Mouse (Mus musculus): ENCODE results near the gene Slc12a7. TPM values are rescaled to one million over a fixed set of nuclear protein-coding genes. Genes with fewer than 3 reads are reported as not detected.

Slc12a7 gene
- polyA plus RNA-seq, 1 experiment: 0.20 TPM

GRCm38 (mm10) chr13:73804914-73805313 is 72.0 kb downstream of the Slc12a7 start:
- peaks cover 14% of the 10 kb centered on the region for H3K36me3 ChIP-seq (ENCODE audit: control insufficient read depth)
- H3K9me3 ChIP-seq (ENCODE audit: control insufficient read depth, low read length): no peaks in the 10 kb centered on the region

GRCm38 (mm10) chr13:73812936-73813335 is 80.0 kb downstream of the Slc12a7 start:
- Histone ChIP-seq H3K27me3 (ENCODE audit: control insufficient read depth) (no peaks in the 10 kb centered on the region), H3K9me3 (ENCODE audit: control insufficient read depth, low read length) (no peaks in the 10 kb centered on the region), H3K4me3 (replicated peaks) (no peak overlapping the region), H3K36me3 (ENCODE audit: control insufficient read depth) (peaks cover 17% of the 10 kb centered on the region; the same call in 1 of the 2 replicates), H3K4me1 (ENCODE audit: control insufficient read depth) (no peaks in the 10 kb centered on the region)
- TF ChIP-seq GATA1 (IDR thresholded peaks at IDR 0.05; ENCODE audit: low read length) (no peak), TAL1 (IDR thresholded peaks at IDR 0.05; ENCODE audit: low read length) (no peak)

More at GRCm38 (mm10) chr13:73804914-73805313, 72.0 kb downstream of the Slc12a7 start:
- no peaks in the 10 kb centered on the region for H3K4me1 ChIP-seq (ENCODE audit: control insufficient read depth)
- TF ChIP-seq GATA1 (IDR thresholded peaks at IDR 0.05; ENCODE audit: low read length): no peak
- TF ChIP-seq TAL1 (IDR thresholded peaks at IDR 0.05; ENCODE audit: low read length): no peak
- H3K4me3 ChIP-seq (replicated peaks): no peak overlapping the region
- no peaks in the 10 kb centered on the region for H3K27me3 ChIP-seq (ENCODE audit: control insufficient read depth)

- H3K9me3 ChIP-seq (ENCODE audit: control insufficient read depth, low read length): no peaks in the 10 kb centered on the region
- H3K4me3 ChIP-seq (replicated peaks): no peak overlapping the region
- no peaks in the 10 kb centered on the region for H3K4me1 ChIP-seq (ENCODE audit: control insufficient read depth)
- TF ChIP-seq TAL1 (IDR thresholded peaks at IDR 0.05; ENCODE audit: low read length) (no peak), GATA1 (IDR thresholded peaks at IDR 0.05; ENCODE audit: low read length) (no peak)
- H3K36me3 ChIP-seq (ENCODE audit: control insufficient read depth): peaks cover 17% of the 10 kb centered on the region; the same call in 1 of the 2 replicates
- H3K27me3 ChIP-seq (ENCODE audit: control insufficient read depth): no peaks in the 10 kb centered on the region
Observed at GRCm38 (mm10) chr13:73814181-73814580, 81.3 kb downstream of the Slc12a7 start.

- H3K4me3 ChIP-seq (replicated peaks): no peak overlapping the region
- peaks cover 13% of the 10 kb centered on the region; the same call in 1 of the 2 replicates for H3K36me3 ChIP-seq (ENCODE audit: control insufficient read depth)
- no peak for TF ChIP-seq GATA1 (IDR thresholded peaks at IDR 0.05; ENCODE audit: low read length)
- no peak for TF ChIP-seq TAL1 (IDR thresholded peaks at IDR 0.05; ENCODE audit: low read length)
- H3K9me3 ChIP-seq (ENCODE audit: control insufficient read depth, low read length): no peaks in the 10 kb centered on the region
- no peaks in the 10 kb centered on the region for H3K4me1 ChIP-seq (ENCODE audit: control insufficient read depth)
- H3K27me3 ChIP-seq (ENCODE audit: control insufficient read depth): no peaks in the 10 kb centered on the region
Observed at GRCm38 (mm10) chr13:73816338-73816737, 83.4 kb downstream of the Slc12a7 start.

- TF ChIP-seq GATA1 (IDR thresholded peaks at IDR 0.05; ENCODE audit: low read length) (no peak), TAL1 (IDR thresholded peaks at IDR 0.05; ENCODE audit: low read length) (no peak)
- H3K27me3 ChIP-seq (ENCODE audit: control insufficient read depth): no peaks in the 10 kb centered on the region
- no peaks in the 10 kb centered on the region for H3K9me3 ChIP-seq (ENCODE audit: control insufficient read depth, low read length)
- H3K36me3 ChIP-seq (ENCODE audit: control insufficient read depth): peaks cover 6% of the 10 kb centered on the region; the same call in 1 of the 2 replicates
- H3K4me1 ChIP-seq (ENCODE audit: control insufficient read depth): no peaks in the 10 kb centered on the region
- H3K4me3 ChIP-seq (replicated peaks): no peak overlapping the region
Observed at GRCm38 (mm10) chr13:73818921-73819320, 86.0 kb downstream of the Slc12a7 start.

GRCm38 (mm10) chr13:73821251-73821650 is 88.4 kb downstream of the Slc12a7 start:
- H3K27me3 ChIP-seq (ENCODE audit: control insufficient read depth): no peaks in the 10 kb centered on the region

GRCm38 (mm10) chr13:73822187-73822800 is 89.4 kb downstream of the Slc12a7 start:
- H3K27me3 ChIP-seq (ENCODE audit: control insufficient read depth): no peaks in the 10 kb centered on the region
- H3K9me3 ChIP-seq (ENCODE audit: control insufficient read depth, low read length): no peaks in the 10 kb centered on the region
- H3K4me1 ChIP-seq (ENCODE audit: control insufficient read depth): no peaks in the 10 kb centered on the region
- H3K36me3 ChIP-seq (ENCODE audit: control insufficient read depth): no peaks in the 10 kb centered on the region
- no peak for TF ChIP-seq GATA1 (IDR thresholded peaks at IDR 0.05; ENCODE audit: low read length)
- no peak for TF ChIP-seq TAL1 (IDR thresholded peaks at IDR 0.05; ENCODE audit: low read length)
- no peak overlapping the region for H3K4me3 ChIP-seq (replicated peaks)

More at GRCm38 (mm10) chr13:73821251-73821650, 88.4 kb downstream of the Slc12a7 start:
- no peak overlapping the region for H3K4me3 ChIP-seq (replicated peaks)
- H3K9me3 ChIP-seq (ENCODE audit: control insufficient read depth, low read length): no peaks in the 10 kb centered on the region
- H3K36me3 ChIP-seq (ENCODE audit: control insufficient read depth): no peaks in the 10 kb centered on the region
- H3K4me1 ChIP-seq (ENCODE audit: control insufficient read depth): no peaks in the 10 kb centered on the region
- TF ChIP-seq GATA1 (IDR thresholded peaks at IDR 0.05; ENCODE audit: low read length) (no peak), TAL1 (IDR thresholded peaks at IDR 0.05; ENCODE audit: low read length) (no peak)

GRCm38 (mm10) chr13:73823711-73824110 is 90.8 kb downstream of the Slc12a7 start:
- TF ChIP-seq TAL1 (IDR thresholded peaks at IDR 0.05; ENCODE audit: low read length) (no peak), GATA1 (IDR thresholded peaks at IDR 0.05; ENCODE audit: low read length) (no peak)
- H3K27me3 ChIP-seq (ENCODE audit: control insufficient read depth): no peaks in the 10 kb centered on the region
- H3K4me3 ChIP-seq (replicated peaks): no peak overlapping the region
- no peaks in the 10 kb centered on the region for H3K4me1 ChIP-seq (ENCODE audit: control insufficient read depth)
- H3K36me3 ChIP-seq (ENCODE audit: control insufficient read depth): no peaks in the 10 kb centered on the region
- no peaks in the 10 kb centered on the region for H3K9me3 ChIP-seq (ENCODE audit: control insufficient read depth, low read length)

GRCm38 (mm10) chr13:73827243-73827642 is 94.3 kb downstream of the Slc12a7 start:
- TF ChIP-seq TAL1 (IDR thresholded peaks at IDR 0.05; ENCODE audit: low read length) (no peak), GATA1 (IDR thresholded peaks at IDR 0.05; ENCODE audit: low read length) (no peak)
- Histone ChIP-seq H3K4me3 (replicated peaks) (no peak overlapping the region), H3K9me3 (ENCODE audit: control insufficient read depth, low read length) (no peaks in the 10 kb centered on the region), H3K27me3 (ENCODE audit: control insufficient read depth) (no peaks in the 10 kb centered on the region), H3K4me1 (ENCODE audit: control insufficient read depth) (no peaks in the 10 kb centered on the region), H3K36me3 (ENCODE audit: control insufficient read depth) (no peaks in the 10 kb centered on the region)

All from erythroblast, embryonic 14.5 days (primary cell).